Mouse (Mus musculus) hindbrain, embryonic 10.5 days (tissue): ENCODE data around the gene Gpr88. TPM values are rescaled to one million over a fixed set of nuclear protein-coding genes. Genes with fewer than 3 reads are reported as not detected.
"Not testable (repeated sequence)": the region's sequence is repeated elsewhere in the genome, so short reads cannot be mapped to it uniquely, and the experiment has no call there.

Experiments used
- DNase-seq: peaks from one replicate; pipeline ENCODE4 v3.0.0-alpha.2; 2017; ENCODE audit warnings: low spot score
- H3K27ac ChIP-seq: fragments of 300-500 bp; sonication (generic); 2 replicates; pipeline ENCODE4 v1.5.1; 2016; ENCODE audit warnings: mild to moderate bottlenecking, moderate library complexity
- H3K27me3 ChIP-seq: fragments of 300-500 bp; sonication (generic); 2 replicates; pipeline ENCODE4 v1.6.1; 2016; ENCODE audit warnings: mild to moderate bottlenecking; ENCODE audit not compliant: poor library complexity, insufficient read depth, severe bottlenecking
- H3K36me3 ChIP-seq: fragments of 300-500 bp; sonication (generic); 2 replicates; pipeline ENCODE4 v1.6.1; 2016; ENCODE audit warnings: mild to moderate bottlenecking, moderate library complexity
- H3K4me1 ChIP-seq: fragments of 300-500 bp; sonication (generic); replicated peaks from 2 replicates; pipeline ENCODE4 v1.6.1; 2016; ENCODE audit warnings: mild to moderate bottlenecking
- H3K4me3 ChIP-seq: fragments of 300-500 bp; sonication (generic); 2 replicates; pipeline ENCODE4 v1.5.1; 2016; ENCODE audit warnings: mild to moderate bottlenecking, moderate library complexity
- H3K9me3 ChIP-seq: fragments of 300-500 bp; sonication (generic); 2 replicates; pipeline ENCODE4 v1.6.1; 2016; ENCODE audit warnings: mild to moderate bottlenecking, moderate library complexity
- WGBS: fragments of 180-500 bp; shearing (Covaris S2); methylation state at CpG from one replicate; pipeline ENCODE4 v1.1.7; 2016; 5-methylcytosine and 5-hydroxymethylcytosine counted together
- polyA plus RNA-seq: library from polyadenylated mRNA; unstranded; fragments of >200 nt; fragmentation: Nextera tagmentation; extraction: Ambion mirVana; gene quantifications from 2 replicates; pipeline ENCODE4 v1.2.1, GENCODE M21; 2016

The Gpr88 gene
- polyA plus RNA-seq, 1 experiment from 2014 or later: 0.77 TPM

DNA sequence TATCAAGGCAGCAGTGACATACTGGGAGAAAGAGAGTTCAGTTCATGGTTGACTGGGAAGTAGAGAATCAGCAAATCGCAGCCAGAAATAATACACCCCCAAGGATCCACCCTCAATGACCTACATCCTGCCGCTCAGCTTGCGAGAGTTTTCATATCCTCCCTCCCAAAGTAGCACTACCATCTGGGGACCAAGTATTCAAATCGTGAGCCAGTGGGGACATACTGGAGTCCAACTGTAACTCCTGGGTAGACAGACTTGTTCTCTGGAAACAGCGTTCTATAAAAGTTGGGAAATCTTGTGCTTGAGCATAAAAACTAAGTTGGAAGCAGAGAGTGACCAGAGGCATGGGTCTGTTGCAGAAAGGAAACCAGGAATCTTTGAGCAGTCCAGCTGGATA lies 20.5 kb downstream of the Gpr88 start:
- H3K36me3 ChIP-seq: no peaks in the 10 kb centered on the region
- 90% methylated on average over 5 of the region's 5 CpGs for WGBS
- no peak overlapping the region for H3K27ac ChIP-seq
- no peaks in the 10 kb centered on the region for H3K9me3 ChIP-seq
- H3K4me1 ChIP-seq: peaks cover 14% of the 10 kb centered on the region
- DNase-seq: no peak
- no peak overlapping the region for H3K4me3 ChIP-seq
- H3K27me3 ChIP-seq: no peaks in the 10 kb centered on the region

DNA sequence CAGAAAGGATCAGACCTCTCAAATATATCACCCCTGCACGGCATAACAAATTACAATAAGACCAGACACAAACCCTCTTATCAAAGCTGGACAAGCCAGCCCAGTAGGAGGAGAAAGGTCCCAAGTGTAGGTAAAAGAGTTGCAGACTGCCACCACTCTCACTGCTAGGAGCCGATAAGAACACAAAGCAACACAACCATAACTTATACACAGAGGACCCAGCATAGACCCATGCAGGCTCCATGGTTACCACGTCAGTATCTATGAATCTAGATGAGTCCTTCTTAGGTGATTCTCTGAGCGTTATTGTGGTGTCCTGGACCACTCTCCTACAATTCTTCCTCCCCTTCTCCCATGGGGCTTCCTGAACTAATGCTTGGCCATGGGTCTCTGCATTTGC lies 24.0 kb downstream of the Gpr88 start:
- 81% methylated on average over 4 of the region's 4 CpGs for WGBS
- Histone ChIP-seq H3K4me1 (peaks cover 14% of the 10 kb centered on the region), H3K27me3 (no peaks in the 10 kb centered on the region), H3K4me3 (no peak overlapping the region), H3K36me3 (no peaks in the 10 kb centered on the region), H3K27ac (no peak overlapping the region), H3K9me3 (no peaks in the 10 kb centered on the region)
- DNase-seq: no peak

DNA sequence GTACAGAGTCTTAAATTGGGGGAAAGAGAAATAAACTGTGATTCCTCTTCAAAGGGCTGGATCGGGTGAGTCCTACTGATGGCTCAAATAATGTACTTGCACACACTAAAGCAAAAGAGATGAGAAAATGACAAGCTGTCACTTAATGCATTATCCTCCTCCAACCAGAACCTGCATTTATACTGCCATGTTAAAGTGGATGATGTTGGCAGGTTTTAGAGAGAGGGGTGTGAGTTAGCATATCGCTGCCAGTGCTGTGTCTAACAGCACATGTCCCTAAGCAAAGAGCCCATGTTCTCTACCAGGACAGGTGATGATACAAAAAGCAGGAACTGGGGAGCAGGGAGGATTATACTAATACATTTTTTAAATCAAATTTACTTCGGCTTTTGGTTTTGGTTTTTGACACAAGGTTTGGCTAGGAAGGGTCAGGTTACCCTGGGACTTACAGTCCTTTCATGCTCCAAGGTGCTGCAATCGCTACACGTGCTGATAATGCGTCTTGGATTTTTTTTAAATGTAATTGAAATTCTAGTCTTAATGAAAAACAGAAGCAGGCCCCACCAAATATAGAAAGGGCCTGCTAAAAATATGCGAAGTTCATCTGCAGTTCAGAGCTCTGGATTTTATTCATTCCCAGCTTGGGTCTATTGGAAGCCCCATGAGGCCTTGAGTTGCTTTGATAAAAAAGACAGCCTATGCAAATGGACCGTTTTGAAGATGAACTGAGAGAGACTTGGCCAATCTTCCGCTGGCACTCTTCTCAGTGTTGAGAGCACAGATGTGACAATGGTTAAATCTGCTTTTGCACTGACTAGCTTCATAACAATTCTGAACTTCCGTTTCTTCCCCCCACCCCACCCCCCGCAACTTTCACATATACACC lies 24.7 kb downstream of the Gpr88 start:
- 53% methylated on average over 11 of the region's 11 CpGs for WGBS
- Histone ChIP-seq H3K27me3 (no peaks in the 10 kb centered on the region), H3K9me3 (no peaks in the 10 kb centered on the region), H3K4me1 (peaks cover 14% of the 10 kb centered on the region), H3K27ac (no peak overlapping the region), H3K36me3 (no peaks in the 10 kb centered on the region), H3K4me3 (no peak overlapping the region)
- no peak for DNase-seq

- no peak overlapping the region for H3K4me3 ChIP-seq
- peaks cover 21% of the 10 kb centered on the region for H3K4me1 ChIP-seq
- no peaks in the 10 kb centered on the region for H3K36me3 ChIP-seq
- H3K9me3 ChIP-seq: no peaks in the 10 kb centered on the region
- no peak for DNase-seq
- no peak overlapping the region for H3K27ac ChIP-seq
- 89% methylated on average over 5 of the region's 5 CpGs for WGBS
- no peaks in the 10 kb centered on the region for H3K27me3 ChIP-seq
These were observed 25.9 kb downstream of the Gpr88 start for GRCm38 (mm10) chr3:116227383-116227782.

- 93% methylated on average over 6 of the region's 6 CpGs for WGBS
- Histone ChIP-seq H3K36me3 (no peaks in the 10 kb centered on the region), H3K27me3 (no peaks in the 10 kb centered on the region), H3K27ac (no peak overlapping the region), H3K9me3 (no peaks in the 10 kb centered on the region), H3K4me1 (peaks cover 26% of the 10 kb centered on the region), H3K4me3 (no peak overlapping the region)
- DNase-seq: no peak
These were observed 26.4 kb downstream of the Gpr88 start for GRCm38 (mm10) chr3:116226915-116227314.

DNA sequence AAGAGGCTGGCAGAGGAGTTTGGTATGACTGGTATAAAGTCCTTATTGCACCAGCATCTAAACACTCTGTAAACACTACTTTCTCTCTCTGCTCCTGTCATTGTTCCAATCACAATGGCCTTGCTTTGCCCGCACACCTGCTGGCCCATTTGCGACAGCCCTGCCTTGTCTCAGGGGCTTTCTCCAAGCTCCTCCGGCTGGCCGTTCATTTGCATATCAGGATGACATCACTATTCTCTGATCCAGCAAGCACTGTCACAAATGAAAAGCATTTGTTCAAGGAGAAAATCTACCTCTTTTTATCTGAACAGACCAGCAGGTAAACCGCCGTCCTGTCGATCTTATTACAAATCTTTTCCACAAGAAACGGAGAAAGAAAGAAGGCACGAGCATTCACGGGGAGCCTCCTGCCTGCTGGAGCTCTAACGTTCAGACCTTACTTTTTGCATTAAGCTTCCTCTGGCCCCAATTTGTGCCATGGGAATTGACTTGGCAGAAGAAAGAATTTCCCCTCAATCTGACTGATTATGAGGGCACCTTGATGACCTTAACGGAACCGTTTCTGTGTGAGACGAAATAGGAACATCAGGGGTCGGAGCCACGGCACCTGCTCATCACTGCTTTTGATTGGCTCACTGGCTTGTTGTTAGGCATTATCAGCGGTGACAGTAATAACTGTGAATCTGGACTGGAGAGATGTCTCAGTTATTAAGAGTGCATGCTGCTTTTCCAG lies 30.6 kb downstream of the Gpr88 start:
- Histone ChIP-seq H3K4me1 (peaks cover 15% of the 10 kb centered on the region), H3K27me3 (no peaks in the 10 kb centered on the region), H3K27ac (0 out of 2 replicates have a peak overlapping the region, but pooled peaks have one; percentile 35), H3K36me3 (no peaks in the 10 kb centered on the region), H3K4me3 (peak overlapping the region; percentile 42), H3K9me3 (no peaks in the 10 kb centered on the region)
- 23% methylated on average over 17 of the region's 17 CpGs for WGBS
- DNase-seq: peak; percentile 41

- WGBS: 37% methylated on average over 3 of the region's 3 CpGs
- no peak overlapping the region for H3K4me3 ChIP-seq
- H3K27ac ChIP-seq: 0 out of 2 replicates have a peak overlapping the region, but pooled peaks have one; percentile 29
- H3K4me1 ChIP-seq: peaks cover 18% of the 10 kb centered on the region
- H3K36me3 ChIP-seq: no peaks in the 10 kb centered on the region
- no peaks in the 10 kb centered on the region for H3K27me3 ChIP-seq
- H3K9me3 ChIP-seq: no peaks in the 10 kb centered on the region
- DNase-seq: peak; percentile 13
These were observed 31.7 kb downstream of the Gpr88 start for GRCm38 (mm10) chr3:116221686-116222010.

DNA sequence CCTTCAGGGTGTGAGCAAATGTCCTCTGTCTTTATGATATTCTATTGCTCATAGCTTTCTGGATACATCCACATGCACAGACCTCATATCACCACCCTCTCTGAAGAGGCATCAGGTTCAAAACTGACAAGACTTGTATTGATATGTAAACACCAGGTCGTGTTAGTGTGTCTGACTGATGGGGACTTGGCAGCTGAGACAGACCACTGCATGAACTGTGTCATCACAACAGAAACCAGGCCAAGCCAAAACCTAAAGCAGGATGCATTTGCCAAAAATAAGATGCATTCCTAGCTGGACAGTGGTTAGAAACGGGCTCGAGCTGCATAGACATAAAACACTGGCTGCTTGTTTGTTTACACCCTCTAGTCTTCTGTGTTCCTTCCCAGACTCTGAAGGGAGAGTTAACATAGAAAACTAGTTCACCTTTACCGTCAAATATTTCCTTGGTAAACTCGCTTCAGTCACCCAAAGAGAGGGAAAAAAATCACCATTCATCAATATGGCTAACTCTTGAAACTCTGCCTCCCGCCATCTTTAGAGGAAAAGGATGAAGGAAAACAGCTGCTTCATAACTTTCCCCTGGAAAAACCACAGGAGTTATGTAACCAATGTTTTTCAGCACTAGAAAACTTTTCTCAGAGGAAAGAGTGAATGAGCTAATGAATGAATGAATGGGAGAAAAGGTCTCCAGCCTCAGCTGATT lies 32.2 kb downstream of the Gpr88 start:
- Histone ChIP-seq H3K27ac (no peak overlapping the region), H3K27me3 (no peaks in the 10 kb centered on the region)

DNA sequence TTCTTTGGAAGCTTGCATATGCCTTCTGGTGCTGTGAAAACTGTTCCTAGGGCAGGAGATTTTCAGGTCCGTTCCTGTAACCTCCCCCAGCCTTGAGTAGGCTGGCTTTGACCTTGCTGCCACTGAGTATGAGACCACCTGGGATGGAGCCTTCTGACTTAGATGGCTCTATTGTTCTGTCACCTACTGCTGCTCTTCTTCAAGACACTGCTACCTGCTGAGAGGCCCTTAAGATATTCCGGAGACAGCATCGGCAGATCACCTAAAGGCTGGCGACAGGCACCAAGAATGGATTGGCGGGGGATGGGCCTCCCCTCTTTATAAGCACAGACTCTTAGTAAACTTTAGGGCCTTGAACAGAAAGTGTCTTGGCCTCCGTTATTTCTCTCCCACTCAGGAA lies 35.9 kb downstream of the Gpr88 start:
- H3K27ac ChIP-seq, DNase-seq, H3K36me3 ChIP-seq, H3K4me3 ChIP-seq, H3K27me3 ChIP-seq, H3K9me3 ChIP-seq: not testable (repeated sequence)
- H3K4me1 ChIP-seq: peaks cover 10% of the 10 kb centered on the region
- 57% methylated on average over 6 of the region's 6 CpGs for WGBS

More for the DNA sequence above, 32.2 kb downstream of the Gpr88 start:
- Histone ChIP-seq H3K4me3 (no peak overlapping the region), H3K9me3 (no peaks in the 10 kb centered on the region), H3K4me1 (peaks cover 18% of the 10 kb centered on the region), H3K36me3 (no peaks in the 10 kb centered on the region)
- 80% methylated on average over 6 of the region's 6 CpGs for WGBS
- DNase-seq: no peak

- no peak overlapping the region for H3K27ac ChIP-seq
- DNase-seq: no peak
- 67% methylated on average over 1 of the region's 1 CpGs for WGBS
- no peak overlapping the region for H3K4me3 ChIP-seq
- no peaks in the 10 kb centered on the region for H3K36me3 ChIP-seq
- 0 out of 2 replicates have a peak, but pooled peaks cover 3% of the 10 kb centered on the region for H3K4me1 ChIP-seq
- no peaks in the 10 kb centered on the region for H3K9me3 ChIP-seq
- H3K27me3 ChIP-seq: no peaks in the 10 kb centered on the region
These were observed 37.0 kb downstream of the Gpr88 start for GRCm38 (mm10) chr3:116216261-116216660.

DNA sequence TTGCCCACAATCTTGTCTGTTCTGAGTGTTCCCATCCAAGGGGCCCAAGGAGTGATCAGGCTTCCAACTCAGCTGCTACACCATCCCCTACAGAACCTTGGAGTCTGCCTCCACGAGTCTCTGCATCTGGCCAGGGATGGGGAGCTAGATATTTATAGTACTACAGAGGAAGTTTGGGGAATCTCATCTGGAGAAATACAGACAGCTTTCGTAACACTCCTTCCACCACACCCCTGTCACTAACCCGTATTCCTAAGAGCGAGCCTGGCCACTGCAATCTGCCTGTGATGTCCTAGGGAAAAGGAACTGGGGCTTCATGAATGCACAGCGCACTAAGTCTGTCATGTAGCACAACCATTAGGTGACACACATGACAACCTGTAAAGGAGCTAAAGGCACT lies 41.7 kb downstream of the Gpr88 start:
- no peak for DNase-seq
- no peaks in the 10 kb centered on the region for H3K9me3 ChIP-seq
- H3K27me3 ChIP-seq: no peaks in the 10 kb centered on the region
- WGBS: 89% methylated on average over 5 of the region's 5 CpGs
- no peaks in the 10 kb centered on the region for H3K4me1 ChIP-seq
- no peaks in the 10 kb centered on the region for H3K36me3 ChIP-seq
- no peak overlapping the region for H3K4me3 ChIP-seq
- no peak overlapping the region for H3K27ac ChIP-seq

DNA sequence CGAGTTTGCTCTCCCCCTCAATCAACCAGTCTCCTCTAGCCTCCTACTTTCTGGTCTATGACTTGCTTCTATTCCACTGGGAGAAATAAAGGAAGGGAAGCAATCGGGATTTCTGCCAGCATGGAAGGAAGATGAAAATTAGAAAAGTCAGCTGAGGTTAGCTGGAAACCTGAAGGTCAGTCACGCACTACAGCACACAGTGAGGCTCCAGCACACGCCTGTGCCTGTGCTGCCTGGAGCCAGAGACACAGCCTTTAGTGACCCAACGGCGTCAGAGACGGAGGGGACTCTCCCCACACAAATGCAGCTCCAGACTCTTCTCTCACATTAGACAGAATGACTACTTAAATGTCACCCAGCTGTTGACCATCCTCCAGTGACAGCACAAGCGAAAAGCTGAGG lies 42.6 kb downstream of the Gpr88 start:
- WGBS: 69% methylated on average over 8 of the region's 8 CpGs
- H3K27ac ChIP-seq: no peak overlapping the region
- no peaks in the 10 kb centered on the region for H3K9me3 ChIP-seq
- H3K27me3 ChIP-seq: no peaks in the 10 kb centered on the region
- DNase-seq: no peak
- H3K36me3 ChIP-seq: no peaks in the 10 kb centered on the region
- no peaks in the 10 kb centered on the region for H3K4me1 ChIP-seq
- no peak overlapping the region for H3K4me3 ChIP-seq

DNA sequence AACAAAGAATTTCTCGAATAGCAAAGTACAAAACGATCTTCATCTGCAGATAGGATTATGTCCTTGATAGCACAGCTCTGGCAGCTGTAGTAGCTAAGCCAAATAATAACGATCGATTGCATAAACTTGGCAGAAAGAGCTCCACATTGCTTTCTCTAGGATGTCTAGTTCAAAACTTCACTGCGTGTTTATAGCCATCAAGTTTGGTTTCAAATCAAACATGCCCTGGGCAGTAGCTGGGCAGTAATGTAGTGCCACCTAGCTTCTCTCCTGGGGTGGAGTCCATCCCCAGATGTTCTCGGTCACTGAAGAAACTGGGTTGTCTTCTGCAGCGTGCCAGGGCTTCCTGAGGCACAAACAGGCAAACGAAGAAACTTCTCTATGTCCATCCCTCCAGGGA lies 44.1 kb downstream of the Gpr88 start:
- no peak overlapping the region for H3K27ac ChIP-seq
- 86% methylated on average over 8 of the region's 8 CpGs for WGBS
- H3K9me3 ChIP-seq: no peaks in the 10 kb centered on the region
- DNase-seq: no peak
- H3K4me1 ChIP-seq: no peaks in the 10 kb centered on the region
- H3K27me3 ChIP-seq: no peaks in the 10 kb centered on the region
- no peak overlapping the region for H3K4me3 ChIP-seq
- H3K36me3 ChIP-seq: no peaks in the 10 kb centered on the region
